Mouse (Mus musculus): ENCODE data around the gene Ubash3a.

DNA sequence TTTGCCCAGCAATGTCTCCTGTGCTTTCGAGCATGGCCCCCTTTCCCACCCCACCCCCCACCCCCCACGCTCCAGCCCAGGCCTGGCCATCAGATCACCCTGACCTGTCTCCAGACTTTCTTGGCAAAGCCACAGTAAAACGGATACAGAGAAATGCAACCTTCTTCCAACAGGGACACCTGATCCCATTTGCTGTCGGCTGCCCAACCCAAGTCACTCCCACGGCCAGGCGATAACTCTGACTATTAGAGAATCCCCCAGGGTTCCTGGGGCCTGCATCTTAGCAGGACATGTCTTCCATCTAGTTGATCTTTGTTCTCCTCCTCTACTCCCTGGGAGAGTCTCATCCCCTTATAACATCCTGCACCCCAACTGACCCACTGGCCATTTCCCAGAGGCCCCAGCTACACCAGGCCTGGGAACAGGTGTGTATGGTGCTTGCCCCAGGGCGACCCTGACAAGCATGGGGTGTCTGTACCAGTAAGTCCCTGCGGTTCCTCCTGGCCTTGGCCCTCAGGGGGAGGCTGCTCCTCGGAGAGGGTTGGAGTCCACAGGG is 50.7 kb downstream of the Ubash3a start:
- no peak for TF ChIP-seq CTCF (IDR thresholded peaks at IDR 0.05; ENCODE audit: insufficient read depth, low read length)
- TF ChIP-seq POLR2A (IDR thresholded peaks at IDR 0.05; ENCODE audit: borderline replicate concordance, extremely low read depth, low read depth, low read length) = no peak

Measured in lung, adult 2 months (tissue).